Mouse (Mus musculus) hindbrain, embryonic 14.5 days (tissue): ENCODE measurements around the gene Sh3bp2. TPM values are rescaled to one million over a fixed set of nuclear protein-coding genes. Genes with fewer than 3 reads are reported as not detected.

Experiments used
- ATAC-seq: fragments of 200-750 bp; cut with Nextera tagmentation; 2 replicates; pipeline ENCODE4 v1.8.0; 2017; ENCODE audit warnings: moderate number of reproducible peaks, mild to moderate bottlenecking, moderate TSS enrichment, moderate library complexity; ENCODE audit not compliant: low FRiP score
- DNase-seq: peaks from one replicate; pipeline ENCODE4 v3.0.0-alpha.2; 2015; ENCODE audit warnings: low spot score
- H3K27ac ChIP-seq: fragments of 300-500 bp; sonication (generic); 2 replicates; pipeline ENCODE4 v1.5.1; 2014; ENCODE audit warnings: mild to moderate bottlenecking, moderate library complexity
- H3K27me3 ChIP-seq: fragments of 300-500 bp; sonication (generic); 2 replicates; pipeline ENCODE4 v1.6.1; 2014; ENCODE audit warnings: mild to moderate bottlenecking, low read length, mixed read lengths; ENCODE audit not compliant: control insufficient read depth, insufficient read depth
- H3K36me3 ChIP-seq: fragments of 300-500 bp; sonication (generic); replicated peaks from 2 replicates; pipeline ENCODE4 v1.6.1; 2014; ENCODE audit not compliant: control insufficient read depth, insufficient read depth
- H3K4me1 ChIP-seq: fragments of 300-500 bp; sonication (generic); replicated peaks from 2 replicates; pipeline ENCODE4 v1.6.1; 2014; ENCODE audit warnings: antibody characterized with exemption, low read length, mixed read lengths; ENCODE audit not compliant: control insufficient read depth, insufficient read depth
- H3K4me2 ChIP-seq: fragments of 300-500 bp; sonication (generic); replicated peaks from 2 replicates; pipeline ENCODE4 v1.6.1; 2014; ENCODE audit warnings: mild to moderate bottlenecking, moderate library complexity
- H3K4me3 ChIP-seq: fragments of 300-500 bp; sonication (generic); replicated peaks from 2 replicates; pipeline ENCODE4 v1.5.1; 2014; ENCODE audit warnings: mild to moderate bottlenecking, low read length
- H3K9ac ChIP-seq: fragments of 300-500 bp; sonication (generic); 2 replicates; pipeline ENCODE4 v1.6.1; 2014
- H3K9me3 ChIP-seq: fragments of 300-500 bp; sonication (generic); 2 replicates; pipeline ENCODE4 v1.6.1; 2016; ENCODE audit warnings: low read length; ENCODE audit not compliant: control insufficient read depth
- WGBS: fragments of 180-500 bp; shearing (Covaris S2); extraction: QIAGEN DNeasy Blood & Tissue Kit; methylation state at CpG from one replicate; pipeline ENCODE4 v1.1.7; 2014; 5-methylcytosine and 5-hydroxymethylcytosine counted together
- polyA plus RNA-seq: library from polyadenylated mRNA; unstranded; fragments of >200 nt; fragmentation: Nextera tagmentation; extraction: Ambion mirVana; gene quantifications from 2 replicates; pipeline ENCODE4 v1.2.1, GENCODE M21; 2014

Sh3bp2 gene
- 18.7 and 21.4 TPM in 2 replicates for polyA plus RNA-seq

GRCm38 (mm10) chr5:34525663-34526476, at the start of gene Sh3bp2:
TSS of gene Sh3bp2 (plus strand) at chr5:34525838.
- Histone ChIP-seq H3K27ac (no peak within 1 kb of the TSS), H3K4me3 (peak within 1 kb of the TSS; percentile 39), H3K9me3 (no peaks in the 10 kb centered on the region), H3K36me3 (no peaks in the 10 kb centered on the region), H3K4me2 (peak within 1 kb of the TSS; percentile 73), H3K4me1 (no peaks in the 10 kb centered on the region), H3K9ac (0 out of 2 replicates have a peak within 1 kb of the TSS, but pooled peaks have one; percentile 34), H3K27me3 (no peaks in the 10 kb centered on the region)
- WGBS, result 3% methylated on average over 38 of the region's 38 CpGs
- ATAC-seq (peak; percentile 89), DNase-seq (peak; percentile 77)

GRCm38 (mm10) chr5:34480926-34481325, 44.7 kb upstream of the Sh3bp2 start:
- no peaks in the 10 kb centered on the region for H3K4me1 ChIP-seq
- no peaks in the 10 kb centered on the region for H3K27me3 ChIP-seq
- H3K9ac ChIP-seq, result no peak overlapping the region
- no peak overlapping the region for H3K4me2 ChIP-seq
- no peak overlapping the region for H3K27ac ChIP-seq
- no peaks in the 10 kb centered on the region for H3K9me3 ChIP-seq
- ATAC-seq (no peak), DNase-seq (no peak)
- H3K36me3 ChIP-seq, result peaks cover 89% of the 10 kb centered on the region
- WGBS, result 87% methylated on average over 3 of the region's 3 CpGs
- H3K4me3 ChIP-seq, result no peak overlapping the region

GRCm38 (mm10) chr5:34485731-34486130, 39.9 kb upstream of the Sh3bp2 start:
- Histone ChIP-seq H3K36me3 (peaks cover 62% of the 10 kb centered on the region), H3K27ac (no peak overlapping the region)
- WGBS, result 96% methylated on average over 15 of the region's 15 CpGs

GRCm38 (mm10) chr5:34487320-34488090, 38.1 kb upstream of the Sh3bp2 start:
- Histone ChIP-seq H3K36me3 (peaks cover 47% of the 10 kb centered on the region), H3K4me1 (no peaks in the 10 kb centered on the region), H3K9ac (no peak overlapping the region), H3K27ac (no peak overlapping the region), H3K4me2 (no peak overlapping the region), H3K9me3 (no peaks in the 10 kb centered on the region), H3K27me3 (no peaks in the 10 kb centered on the region), H3K4me3 (no peak overlapping the region)
- WGBS, result 83% methylated on average over 6 of the region's 6 CpGs
- DNase-seq (no peak), ATAC-seq (no peak)

More at GRCm38 (mm10) chr5:34485731-34486130, 39.9 kb upstream of the Sh3bp2 start:
- no peaks in the 10 kb centered on the region for H3K4me1 ChIP-seq
- DNase-seq (no peak), ATAC-seq (no peak)
- H3K9me3 ChIP-seq, result no peaks in the 10 kb centered on the region
- H3K4me2 ChIP-seq, result no peak overlapping the region
- no peaks in the 10 kb centered on the region for H3K27me3 ChIP-seq
- H3K4me3 ChIP-seq, result no peak overlapping the region
- no peak overlapping the region for H3K9ac ChIP-seq

- 70% methylated on average over 6 of the region's 6 CpGs for WGBS
- DNase-seq, result no peak
- no peak overlapping the region for H3K4me2 ChIP-seq
- no peaks in the 10 kb centered on the region for H3K9me3 ChIP-seq
- no peak for ATAC-seq
- H3K9ac ChIP-seq, result no peak overlapping the region
- no peaks in the 10 kb centered on the region for H3K4me1 ChIP-seq
- H3K36me3 ChIP-seq, result peaks cover 40% of the 10 kb centered on the region
- no peak overlapping the region for H3K27ac ChIP-seq
- no peak overlapping the region for H3K4me3 ChIP-seq
- no peaks in the 10 kb centered on the region for H3K27me3 ChIP-seq
These were observed 36.8 kb upstream of the Sh3bp2 start for GRCm38 (mm10) chr5:34488741-34489417.

- no peak overlapping the region for H3K27ac ChIP-seq
- 89% methylated on average over 3 of the region's 3 CpGs for WGBS
- no peak overlapping the region for H3K9ac ChIP-seq
- no peak for ATAC-seq
- no peak overlapping the region for H3K4me2 ChIP-seq
- H3K4me3 ChIP-seq, result no peak overlapping the region
- no peak for DNase-seq
- H3K36me3 ChIP-seq, result peaks cover 35% of the 10 kb centered on the region
- no peaks in the 10 kb centered on the region for H3K4me1 ChIP-seq
- no peaks in the 10 kb centered on the region for H3K27me3 ChIP-seq
- no peaks in the 10 kb centered on the region for H3K9me3 ChIP-seq
These were observed 36.2 kb upstream of the Sh3bp2 start for GRCm38 (mm10) chr5:34489418-34489787.

GRCm38 (mm10) chr5:34496745-34497144, 28.9 kb upstream of the Sh3bp2 start:
- H3K27ac ChIP-seq, result no peak overlapping the region
- WGBS, result 64% methylated on average over 6 of the region's 6 CpGs

GRCm38 (mm10) chr5:34500886-34501285, 24.8 kb upstream of the Sh3bp2 start:
- Histone ChIP-seq H3K9me3 (no peaks in the 10 kb centered on the region), H3K4me2 (no peak overlapping the region), H3K36me3 (peaks cover 2% of the 10 kb centered on the region; the same call in 1 of the 2 replicates), H3K27ac (no peak overlapping the region), H3K9ac (no peak overlapping the region), H3K4me1 (no peaks in the 10 kb centered on the region), H3K27me3 (no peaks in the 10 kb centered on the region), H3K4me3 (no peak overlapping the region)
- 84% methylated on average over 5 of the region's 5 CpGs for WGBS
- ATAC-seq, result no peak
- no peak for DNase-seq

More at GRCm38 (mm10) chr5:34496745-34497144, 28.9 kb upstream of the Sh3bp2 start:
- H3K9me3 ChIP-seq, result no peaks in the 10 kb centered on the region
- H3K9ac ChIP-seq, result no peak overlapping the region
- DNase-seq (no peak), ATAC-seq (peak; percentile 37; the same call in 1 of the 2 replicates)
- peaks cover 7% of the 10 kb centered on the region; the same call in 1 of the 2 replicates for H3K36me3 ChIP-seq
- no peak overlapping the region for H3K4me2 ChIP-seq
- no peaks in the 10 kb centered on the region for H3K27me3 ChIP-seq
- no peaks in the 10 kb centered on the region for H3K4me1 ChIP-seq
- no peak overlapping the region for H3K4me3 ChIP-seq

- WGBS, result 95% methylated on average over 3 of the region's 3 CpGs
- H3K4me2 ChIP-seq, result no peak overlapping the region
- no peak for ATAC-seq
These were observed 24.1 kb upstream of the Sh3bp2 start for GRCm38 (mm10) chr5:34501588-34501987.

More at GRCm38 (mm10) chr5:34501588-34501987, 24.1 kb upstream of the Sh3bp2 start:
- no peak overlapping the region for H3K9ac ChIP-seq
- H3K27ac ChIP-seq, result no peak overlapping the region
- DNase-seq, result no peak
- H3K9me3 ChIP-seq, result no peaks in the 10 kb centered on the region
- no peaks in the 10 kb centered on the region; the same call in 1 of the 2 replicates for H3K36me3 ChIP-seq
- H3K4me1 ChIP-seq, result no peaks in the 10 kb centered on the region
- no peaks in the 10 kb centered on the region for H3K27me3 ChIP-seq
- H3K4me3 ChIP-seq, result no peak overlapping the region
